Mouse (Mus musculus): ENCODE measurements around the gene Vps50.
"Not testable (repeated sequence)": the region's sequence is repeated elsewhere in the genome, so short reads cannot be mapped to it uniquely, and the experiment has no call there.

Vps50 gene

DNA sequence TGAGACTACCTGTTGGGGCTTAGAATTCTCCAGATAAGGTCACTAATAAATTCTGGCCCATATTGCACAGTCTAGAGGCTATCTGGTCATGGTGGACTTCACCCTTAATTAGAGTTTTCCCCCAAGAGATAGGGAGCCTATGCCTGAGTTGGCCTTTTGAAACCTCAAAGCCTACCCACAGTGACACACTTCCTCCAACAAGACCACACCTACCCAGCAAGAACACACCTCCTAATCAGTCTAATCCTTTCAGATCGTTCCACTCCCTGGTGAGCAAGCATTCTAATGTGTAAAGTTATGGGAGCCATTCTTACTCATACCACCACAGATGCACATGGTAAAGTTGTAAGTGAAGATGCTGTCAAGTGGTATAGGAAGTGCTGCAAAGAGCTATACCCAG, 37.9 kb downstream of the Vps50 start:
- no peak for DNase-seq (ENCODE audit: low spot score in 2 of 2)

DNA sequence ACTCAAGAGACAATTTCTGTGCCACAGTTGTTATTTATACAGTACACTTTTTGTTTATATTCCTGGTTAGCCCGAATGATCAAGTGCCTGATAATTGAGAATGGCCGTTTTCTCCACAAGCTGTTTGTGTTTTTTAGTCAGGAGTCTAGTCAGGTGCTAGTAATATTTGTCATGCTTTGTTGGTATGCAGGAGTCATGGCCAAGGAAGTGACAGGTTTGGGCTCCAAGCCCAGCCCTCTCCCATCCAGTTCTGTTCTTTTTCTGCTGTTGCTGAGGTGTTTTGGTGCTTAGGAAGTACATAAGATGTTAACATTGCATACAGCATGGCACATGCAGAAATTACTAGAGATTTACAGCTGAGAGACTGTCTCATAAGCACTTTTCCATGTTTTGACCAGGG, 41.3 kb downstream of the Vps50 start:
- DNase-seq (ENCODE audit: low spot score in 2 of 2), result peak in 1 of 2 experiments; percentile 3

DNA sequence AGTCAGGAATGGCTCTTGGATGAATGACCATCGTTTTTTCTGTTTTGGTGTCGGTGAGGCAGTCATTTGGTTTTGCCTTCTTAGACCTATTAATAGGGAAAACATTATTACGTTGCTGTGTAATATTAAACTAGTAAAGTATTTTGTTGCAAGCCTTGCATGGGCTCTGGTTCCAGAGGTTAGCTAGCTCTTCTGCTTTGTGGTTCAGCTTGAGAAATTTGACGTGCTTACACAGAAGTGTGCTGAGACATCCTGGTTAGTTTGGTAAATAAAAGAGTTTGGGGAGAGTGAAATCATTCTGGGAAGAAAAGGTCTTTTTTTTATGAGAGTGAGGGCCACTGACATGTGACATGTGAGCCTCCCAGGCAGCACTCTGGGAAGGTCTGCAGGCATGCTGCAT, 45.7 kb downstream of the Vps50 start:
- DNase-seq (ENCODE audit: low spot score in 2 of 2), result no peak

DNA sequence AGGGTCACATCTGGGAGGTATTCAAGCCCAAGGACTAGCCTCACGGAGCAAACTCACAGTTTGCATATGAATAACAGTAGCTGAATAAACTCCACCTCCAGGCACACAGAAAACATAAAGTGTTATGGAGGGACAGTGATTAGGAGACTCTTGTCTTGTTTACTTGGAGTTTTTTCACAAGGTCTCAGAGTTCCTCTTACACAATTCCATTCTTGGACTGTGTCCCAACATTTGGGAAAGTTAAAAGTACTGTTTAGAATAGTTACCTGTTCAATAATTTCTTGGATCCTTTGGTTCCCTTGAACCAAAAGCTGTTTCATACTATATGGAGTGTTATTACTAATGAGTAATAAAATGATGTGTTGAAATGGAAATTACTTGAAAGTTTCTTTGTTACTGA, 46.8 kb downstream of the Vps50 start:
- DNase-seq (ENCODE audit: low spot score in 2 of 2), result no peak

DNA sequence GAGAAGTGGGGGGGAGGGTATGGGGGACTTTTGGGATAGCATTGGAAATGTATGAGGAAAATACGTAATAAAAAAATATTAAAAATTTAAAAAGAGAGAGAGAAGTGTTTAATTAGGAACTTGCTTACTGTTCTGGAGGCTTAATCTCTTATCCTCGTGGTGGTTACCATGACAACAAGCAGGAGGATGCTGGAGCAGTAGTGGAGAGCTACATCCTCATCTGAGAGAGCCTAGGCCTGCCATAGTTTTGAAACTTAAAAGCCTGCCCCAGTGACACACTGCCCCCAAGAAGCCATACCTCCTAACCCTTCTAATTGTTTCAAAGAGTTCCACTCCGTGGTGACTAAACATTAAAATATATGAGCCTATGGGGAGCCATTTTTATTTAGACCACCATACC, 50.8 kb downstream of the Vps50 start:
- no peak for DNase-seq (ENCODE audit: low spot score in 2 of 2)

DNA sequence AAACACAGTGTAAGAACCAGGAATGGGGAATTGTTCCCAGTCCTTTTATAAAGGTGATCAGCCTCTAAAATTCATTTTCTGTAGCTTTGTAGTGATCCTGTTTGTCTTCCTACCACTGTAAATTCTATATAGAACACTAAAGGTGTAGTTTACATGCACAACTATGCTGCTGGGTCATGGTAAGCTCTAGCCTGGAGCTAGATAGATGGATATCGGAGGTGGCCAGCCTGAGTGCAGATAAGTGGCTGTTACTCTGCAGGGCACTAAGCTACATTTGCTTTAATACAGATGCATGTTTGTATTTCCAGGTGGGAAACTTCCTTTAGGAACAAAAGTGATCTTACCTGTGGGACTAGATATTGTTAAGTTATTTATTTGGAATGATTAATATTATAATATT, 51.8 kb downstream of the Vps50 start:
- no peak for DNase-seq (ENCODE audit: low spot score in 2 of 2)

DNA sequence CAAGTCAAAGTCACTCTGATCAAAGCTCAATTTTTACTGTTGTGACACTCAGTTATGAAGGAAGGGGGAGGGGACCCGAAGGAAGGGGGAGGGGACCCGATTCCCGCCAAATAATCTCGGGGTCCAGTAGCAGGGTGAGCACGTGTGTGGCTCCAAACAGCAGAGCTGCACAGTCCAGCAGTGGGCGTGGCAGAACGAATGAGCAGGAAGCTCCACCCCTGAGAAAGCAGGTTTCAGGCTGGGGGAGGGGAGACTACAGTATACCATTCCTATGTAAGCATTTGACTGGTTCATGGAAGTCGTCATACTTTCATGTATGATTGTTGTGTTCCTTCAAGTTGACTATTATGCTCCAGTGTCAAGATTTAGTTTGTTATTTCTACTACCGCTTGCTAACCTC, 54.5 kb downstream of the Vps50 start:
- DNase-seq (ENCODE audit: low spot score in 2 of 2), result not testable (repeated sequence)

DNA sequence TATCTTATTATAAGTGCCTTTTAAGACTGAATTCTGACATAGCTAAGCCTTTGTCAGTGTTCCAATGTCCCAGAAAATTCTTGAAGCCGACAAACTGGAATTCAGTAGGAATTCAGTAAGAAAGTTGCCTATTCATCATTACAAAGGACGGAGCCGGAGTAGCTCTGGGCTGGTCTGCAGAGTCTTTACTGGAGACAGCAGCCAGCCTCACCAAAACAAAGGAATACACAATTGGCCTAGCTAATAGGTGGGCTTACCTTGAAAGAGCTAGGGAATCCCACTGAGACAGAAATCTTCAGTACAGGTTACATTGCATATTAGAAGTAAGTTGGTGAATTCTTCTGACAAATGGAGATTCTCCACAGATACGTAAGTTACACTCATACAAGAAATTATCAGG, 59.0 kb downstream of the Vps50 start:
- no peak for DNase-seq (ENCODE audit: low spot score in 2 of 2)

DNA sequence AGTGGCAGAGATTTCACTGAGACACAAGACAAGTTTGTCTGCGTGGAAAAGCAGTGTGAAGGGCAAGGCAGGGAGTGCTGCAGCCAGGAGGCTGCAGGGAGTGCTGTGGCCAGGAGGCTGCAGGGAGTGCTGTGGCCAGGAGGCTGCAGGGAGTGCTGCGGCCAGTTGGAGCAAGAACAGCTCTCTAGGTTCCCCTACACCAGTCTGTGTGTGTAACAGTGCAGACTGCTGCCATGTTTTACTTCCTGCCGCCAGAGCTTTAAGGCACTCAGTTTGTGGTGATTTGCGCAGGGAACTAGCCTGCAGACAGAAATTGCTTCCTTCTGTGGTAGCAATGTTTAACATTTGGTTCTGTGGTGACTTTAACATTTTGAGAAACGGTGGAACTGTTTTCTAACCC, 61.8 kb downstream of the Vps50 start:
- DNase-seq (ENCODE audit: low spot score in 2 of 2), result no peak

DNA sequence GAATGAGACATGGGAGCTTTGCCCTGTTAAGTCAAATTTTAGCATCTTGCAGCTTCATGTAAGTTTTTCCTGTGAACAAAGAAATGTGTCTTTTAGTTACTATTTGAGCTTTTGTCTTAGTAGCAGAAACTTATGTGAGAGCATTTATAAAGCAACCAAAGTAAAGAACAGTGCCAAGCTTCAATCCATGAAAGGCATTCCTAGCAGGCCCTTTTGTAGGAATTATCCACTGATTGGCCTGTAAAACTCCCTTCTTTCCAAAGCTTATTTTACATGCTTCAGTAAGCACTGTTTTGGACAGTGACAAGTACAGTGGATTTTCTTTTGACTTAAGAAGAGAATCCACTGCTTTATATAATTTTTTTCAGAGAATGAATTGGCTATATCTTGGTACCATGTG, 64.1 kb downstream of the Vps50 start:
- DNase-seq (ENCODE audit: low spot score in 2 of 2), result no peak

DNA sequence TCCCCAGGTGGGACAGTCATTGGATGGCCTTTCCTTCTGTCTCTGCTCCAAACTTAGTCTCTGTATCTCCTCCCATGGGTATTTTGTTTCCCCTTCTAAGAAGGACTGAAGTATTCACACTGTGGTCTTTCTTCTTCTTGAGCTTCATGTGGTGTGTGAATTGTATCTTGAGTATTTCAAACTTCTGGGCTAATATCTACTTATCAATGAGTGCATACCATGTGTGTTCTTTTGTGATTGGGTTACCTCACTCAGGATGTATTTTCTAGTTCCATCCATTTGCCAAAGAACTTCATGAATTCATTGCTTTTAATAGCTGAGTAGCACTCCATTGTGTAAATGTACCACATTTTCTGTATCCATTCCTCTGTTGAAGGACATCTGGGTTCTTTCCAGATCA, 65.9 kb downstream of the Vps50 start:
- not testable (repeated sequence) for DNase-seq (ENCODE audit: low spot score in 2 of 2)

DNA sequence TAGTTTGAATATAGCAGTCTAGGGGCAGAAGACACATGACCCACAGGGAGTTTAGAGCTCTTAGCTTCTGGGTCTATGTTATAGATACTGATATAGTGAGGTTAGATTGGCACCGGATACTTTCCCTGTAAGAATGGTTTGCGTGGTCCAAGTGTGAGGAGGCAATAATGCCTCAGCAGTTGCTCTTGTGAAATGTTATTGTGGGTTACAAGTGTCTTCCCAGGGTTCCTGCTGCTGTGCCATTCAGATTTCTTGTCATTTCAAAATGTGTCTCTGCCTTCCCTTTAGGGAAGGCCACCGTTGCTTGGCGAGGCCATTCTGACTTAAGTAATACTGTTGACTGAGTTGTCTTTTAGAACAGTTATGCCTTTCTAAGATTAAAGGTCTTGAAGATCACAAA, 66.8 kb downstream of the Vps50 start:
- DNase-seq (ENCODE audit: low spot score in 2 of 2), result no peak

DNA sequence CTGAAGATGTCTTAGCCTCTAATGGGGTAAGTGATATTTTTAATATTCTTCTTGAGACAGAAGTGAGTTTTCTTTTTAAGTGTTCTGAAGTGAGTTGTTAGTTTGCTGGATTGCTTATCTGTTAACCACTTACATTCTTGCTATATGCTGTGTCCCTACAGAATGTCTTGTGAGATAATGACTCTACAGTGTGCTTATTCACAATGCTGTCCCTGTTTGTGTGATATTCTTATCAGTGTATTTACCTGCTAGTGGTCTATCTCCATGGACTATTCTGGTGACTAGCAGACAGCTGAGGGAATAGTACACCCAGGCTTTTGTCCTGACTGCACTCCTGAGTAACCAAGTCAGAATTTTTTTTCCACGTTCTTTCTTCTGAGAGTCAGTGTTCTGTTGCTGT, 67.5 kb downstream of the Vps50 start:
- no peak for DNase-seq (ENCODE audit: low spot score in 2 of 2)

DNA sequence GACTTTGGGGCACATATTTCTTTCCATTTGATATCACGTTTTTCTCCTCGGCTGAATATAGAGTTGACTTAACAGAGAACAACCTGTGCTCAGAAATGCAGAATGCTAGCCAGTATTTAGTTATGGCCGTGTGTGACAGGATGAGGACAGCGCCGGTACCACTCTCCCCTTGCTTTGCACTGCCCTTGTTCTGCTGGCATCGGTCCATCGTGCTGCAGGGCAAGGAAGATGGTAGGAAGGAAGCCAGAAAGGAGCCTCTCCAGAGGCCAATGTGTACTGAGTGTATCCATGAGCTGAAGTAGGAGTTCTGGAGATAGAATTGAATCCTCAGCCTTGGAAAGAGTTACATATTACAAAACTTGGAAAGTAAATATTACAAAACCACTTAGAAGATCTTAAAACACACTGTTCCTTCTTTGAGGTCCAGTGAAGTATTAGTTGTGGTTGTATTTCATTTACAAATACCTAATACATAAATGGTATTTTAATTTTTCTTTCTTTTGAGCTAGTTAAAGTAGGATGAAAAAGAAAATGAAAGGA, 69.0 kb downstream of the Vps50 start:
- no peak for DNase-seq (ENCODE audit: low spot score in 2 of 2)

DNA sequence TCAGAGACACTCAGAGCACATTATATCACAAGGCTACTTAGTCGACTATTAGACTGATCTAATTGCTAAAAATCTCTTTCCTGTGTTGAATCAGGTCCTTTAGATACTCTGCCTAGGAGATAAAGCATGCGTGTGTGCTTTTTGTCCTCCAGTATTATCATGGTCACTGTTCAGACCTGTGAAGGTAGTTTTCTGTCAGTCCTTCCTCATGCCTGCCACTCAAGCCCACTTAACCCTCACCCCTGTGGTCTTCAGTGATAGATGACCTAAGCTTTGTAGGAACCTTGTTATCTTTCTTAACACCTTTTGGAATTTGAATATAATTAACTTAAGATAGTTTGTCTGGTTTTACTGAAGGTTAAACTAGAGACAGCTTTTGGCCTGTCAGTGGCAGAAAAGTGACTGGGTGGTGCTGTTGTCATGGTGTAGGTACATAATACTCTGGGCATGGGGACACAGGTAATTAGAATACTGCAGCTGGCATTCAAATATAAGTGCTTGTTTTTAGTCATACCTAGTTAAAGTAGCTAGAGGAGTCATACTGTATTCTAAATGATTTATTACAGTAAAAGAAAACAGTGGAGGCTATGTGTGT, 74.1 kb downstream of the Vps50 start:
- no peak for DNase-seq (ENCODE audit: low spot score in 2 of 2)

DNA sequence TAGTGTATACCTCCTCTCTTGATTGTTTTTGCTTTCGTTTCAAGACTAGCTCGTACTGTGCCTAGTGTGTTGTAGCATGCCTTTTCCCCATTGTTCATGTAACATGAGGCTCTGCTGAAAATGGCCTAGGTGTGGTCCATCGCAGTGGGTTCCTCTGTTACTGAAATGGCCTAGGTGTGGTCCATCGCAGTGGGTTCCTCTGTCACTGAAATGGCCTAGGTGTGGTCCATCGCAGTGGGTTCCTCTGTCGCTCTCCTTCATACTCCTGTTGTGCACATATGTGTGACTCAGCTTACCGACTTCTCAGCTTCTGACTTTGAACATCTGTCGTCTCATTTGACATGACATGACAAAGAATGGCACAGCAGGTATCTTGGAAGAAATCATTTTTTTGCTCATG, 75.6 kb downstream of the Vps50 start:
- DNase-seq (ENCODE audit: low spot score in 2 of 2), result no peak

DNA sequence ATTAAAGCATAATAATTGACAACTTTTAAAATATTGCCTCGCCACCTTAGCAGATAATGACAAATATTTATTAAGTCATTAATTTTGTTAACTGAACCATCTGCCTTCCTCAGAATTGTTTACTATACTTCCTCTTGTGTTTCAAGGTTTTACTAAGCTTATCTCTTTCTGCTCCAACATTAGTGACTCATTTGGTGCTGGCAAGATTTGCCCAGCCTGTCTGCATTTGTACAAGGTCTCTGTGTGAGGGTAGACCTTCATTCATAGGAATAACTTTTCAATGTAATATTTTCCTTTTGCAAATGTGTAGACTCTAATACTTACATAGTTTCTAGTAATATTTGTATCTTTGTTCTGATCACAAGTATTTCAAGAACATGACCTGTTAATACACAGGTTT, 87.2 kb downstream of the Vps50 start:
- DNase-seq (ENCODE audit: low spot score in 2 of 2), result no peak

DNA sequence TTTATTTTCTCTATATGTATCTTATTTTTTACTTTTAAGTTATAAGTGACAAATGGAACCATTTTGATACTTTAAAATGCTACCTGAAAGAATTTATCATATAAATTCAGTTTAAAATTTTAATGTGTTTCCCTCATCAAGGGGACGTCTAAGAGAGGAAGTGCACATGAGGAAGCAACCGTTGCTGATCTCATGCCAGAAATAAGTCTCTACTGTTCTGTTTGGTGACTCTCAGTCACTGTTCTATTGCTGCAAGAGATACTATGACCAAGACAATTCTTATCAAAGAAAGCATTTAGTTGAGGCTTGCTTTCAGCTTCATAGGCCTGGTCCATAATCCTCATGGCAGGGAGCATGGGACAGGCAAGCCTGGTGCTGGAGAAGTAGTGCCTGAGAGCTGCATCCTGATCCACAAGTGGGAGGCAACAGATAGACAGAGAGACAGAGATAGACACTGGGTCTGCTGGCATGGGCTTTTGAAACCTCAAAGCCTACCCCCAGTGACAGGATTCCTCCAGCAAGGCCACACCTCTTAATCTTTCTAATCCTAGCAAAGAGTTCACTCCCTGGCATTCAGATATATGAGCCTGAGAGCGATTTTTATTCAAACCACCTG, 92.2 kb downstream of the Vps50 start:
- DNase-seq (ENCODE audit: low spot score in 2 of 2), result no peak

DNA sequence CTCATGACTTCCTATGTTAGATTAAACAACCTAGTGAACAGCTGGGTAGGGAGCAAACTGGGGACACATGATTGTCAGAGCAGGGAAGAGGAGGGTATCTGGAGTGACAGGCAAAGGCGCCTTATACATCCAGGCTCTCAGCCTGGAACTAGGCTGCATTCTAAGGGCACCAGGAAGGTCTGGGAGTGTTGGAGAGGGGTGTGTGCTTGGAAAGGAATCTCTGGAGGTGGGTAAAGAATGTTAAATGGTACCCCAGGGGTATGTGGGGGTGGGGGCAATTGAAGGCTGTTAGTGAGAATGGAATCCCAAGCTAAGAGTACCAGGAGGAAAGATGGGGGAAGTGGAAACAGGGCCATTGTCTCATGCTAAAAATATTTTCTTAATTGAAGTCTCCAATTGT, 96.1 kb downstream of the Vps50 start:
- no peak for DNase-seq (ENCODE audit: low spot score in 2 of 2)

DNA sequence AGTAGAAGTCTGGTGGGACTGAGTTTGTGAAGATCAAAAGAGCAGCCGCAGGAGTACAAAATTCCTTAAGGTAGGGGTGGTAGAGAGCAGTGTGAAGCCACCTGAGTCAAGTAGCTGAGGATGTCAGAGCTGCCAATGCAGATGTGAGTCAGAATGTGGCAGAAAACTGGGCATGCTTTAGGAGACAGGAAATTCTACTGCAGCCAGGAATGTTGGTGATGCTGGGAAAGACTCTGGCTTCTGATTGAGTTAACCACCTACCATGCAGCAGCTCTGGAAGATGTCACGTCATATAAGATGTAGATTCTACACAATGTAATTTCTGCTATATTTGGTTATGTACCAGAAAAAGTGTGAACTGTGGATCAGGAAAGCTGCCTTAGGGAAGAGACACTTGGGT, 114.6 kb downstream of the Vps50 start:
- no peak for DNase-seq (ENCODE audit: low spot score in 2 of 2)

DNA sequence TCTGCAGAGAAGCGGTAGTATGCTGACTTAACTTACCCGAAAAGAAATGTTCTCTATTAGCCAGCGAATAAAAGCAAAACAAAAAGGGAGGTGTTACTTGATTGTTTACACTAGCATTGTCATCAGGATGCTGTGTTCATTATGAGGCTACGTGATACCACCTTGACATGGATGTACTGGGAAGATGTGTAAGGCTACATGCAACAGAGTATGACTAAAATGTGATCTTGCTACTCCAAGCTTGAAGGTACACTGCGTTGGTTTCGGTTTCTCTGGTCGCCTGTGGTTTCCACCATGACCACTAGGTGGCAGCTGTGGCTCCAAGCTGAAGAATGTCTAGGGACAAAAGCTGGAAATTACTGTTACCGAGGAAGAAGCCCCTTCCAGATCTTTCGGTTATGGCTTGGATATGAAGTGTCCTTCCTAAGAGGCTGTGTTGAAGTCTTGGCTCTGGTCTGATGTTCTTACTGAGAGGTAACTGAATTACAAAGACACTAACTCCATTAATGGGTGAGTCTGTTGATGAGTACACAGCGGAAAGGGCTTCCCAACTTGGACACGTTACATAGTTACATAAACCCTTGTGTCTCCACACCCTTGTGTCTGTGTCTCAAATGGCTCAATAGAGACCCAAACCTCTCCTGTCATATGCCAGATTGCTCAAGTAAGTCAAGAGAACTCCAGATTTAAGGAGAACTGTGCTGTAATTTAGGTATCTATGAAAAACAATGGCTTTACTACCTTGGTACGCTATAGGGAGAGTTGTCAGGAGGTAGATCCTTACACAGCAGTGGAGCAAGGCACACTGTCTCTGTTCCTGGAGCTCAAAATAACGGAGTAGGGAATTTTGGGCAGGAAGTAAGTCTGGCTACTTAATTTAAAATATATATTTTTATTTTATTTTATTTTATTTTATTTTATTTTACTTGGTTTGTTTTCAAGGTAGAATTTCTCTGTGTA, 122.5 kb downstream of the Vps50 start:
- peak; percentile 19 to 30 for DNase-seq (ENCODE audit: low spot score in 2 of 2)
